Mouse (Mus musculus) stomach, embryonic 16.5 days (tissue): ENCODE measurements around the gene Ginm1. TPM values are rescaled to one million over a fixed set of nuclear protein-coding genes. Genes with fewer than 3 reads are reported as not detected.

ENCODE experiments used
- ATAC-seq: fragments of 200-750 bp; cut with Nextera tagmentation; 2 replicates; pipeline ENCODE4 v1.8.0; 2017; ENCODE audit warnings: moderate number of reproducible peaks, moderate TSS enrichment; ENCODE audit not compliant: insufficient read depth, low FRiP score
- H3K27ac ChIP-seq: fragments of 300-500 bp; sonication (generic); 2 replicates; pipeline ENCODE4 v1.5.1; 2014; ENCODE audit warnings: low read length
- H3K27me3 ChIP-seq: fragments of 300-500 bp; sonication (generic); 2 replicates; pipeline ENCODE4 v1.6.1; 2014; ENCODE audit warnings: low read length, control low read depth, mixed read lengths; ENCODE audit not compliant: control insufficient read depth, insufficient read depth
- H3K36me3 ChIP-seq: fragments of 300-500 bp; sonication (generic); 2 replicates; pipeline ENCODE4 v1.6.1; 2014; ENCODE audit warnings: low read length; ENCODE audit not compliant: control insufficient read depth, insufficient read depth
- H3K4me1 ChIP-seq: fragments of 300-500 bp; sonication (generic); 2 replicates; pipeline ENCODE4 v1.6.1; 2014; ENCODE audit warnings: low read length, control low read depth, mixed read lengths; ENCODE audit not compliant: control insufficient read depth, insufficient read depth
- H3K4me2 ChIP-seq: fragments of 300-500 bp; sonication (generic); 2 replicates; pipeline ENCODE4 v1.6.1; 2014; ENCODE audit warnings: low read depth, low read length, mixed read lengths
- H3K4me3 ChIP-seq: fragments of 300-500 bp; sonication (generic); replicated peaks from 2 replicates; pipeline ENCODE4 v1.5.1; 2014; ENCODE audit warnings: mild to moderate bottlenecking, low read length
- H3K9ac ChIP-seq: fragments of 300-500 bp; sonication (generic); 2 replicates; pipeline ENCODE4 v1.6.1; 2014; ENCODE audit warnings: low read length
- H3K9me3 ChIP-seq: fragments of 300-500 bp; sonication (generic); replicated peaks from 2 replicates; pipeline ENCODE4 v1.6.1; 2016; ENCODE audit warnings: low read length, control low read depth; ENCODE audit not compliant: control insufficient read depth
- whole genome bisulfite sequencing: fragments of 180-500 bp; shearing (Covaris S2); extraction: QIAGEN DNeasy Blood & Tissue Kit; methylation state at CpG from one replicate; pipeline ENCODE4 v1.1.7; 2014; 5-methylcytosine and 5-hydroxymethylcytosine counted together
- polyA plus RNA-seq: library from polyadenylated mRNA; unstranded; fragments of >200 nt; fragmentation: Nextera tagmentation; extraction: Ambion mirVana; gene quantifications from 2 replicates; pipeline ENCODE4 v1.2.1, GENCODE M21; 2015

The Ginm1 gene
- polyA plus RNA-seq = 81.7 and 90.5 TPM in 2 replicates

- peak within 1 kb of the TSS; percentile 98 for H3K4me3 ChIP-seq
- peak within 1 kb of the TSS; percentile 84 for H3K4me2 ChIP-seq
- 1% methylated on average over 52 of the region's 52 CpGs for WGBS
- peak within 1 kb of the TSS; percentile 95 for H3K9ac ChIP-seq
- no peaks in the 10 kb centered on the region for H3K9me3 ChIP-seq
- H3K27me3 ChIP-seq = no peaks in the 10 kb centered on the region
- peak within 1 kb of the TSS; percentile 75 for H3K27ac ChIP-seq
- ATAC-seq = peak; percentile 94
- 0 out of 2 replicates have a peak, but pooled peaks cover 17% of the 10 kb centered on the region for H3K36me3 ChIP-seq
- H3K4me1 ChIP-seq = peaks cover 13% of the 10 kb centered on the region
Measured at GRCm38 (mm10) chr10:7792751-7793385, at the start of gene Ginm1, which contains the start of gene Ppil4. Gene Ginm1 (minus strand): TSS chr10:7792824. Gene Ppil4 (plus strand): TSS chr10:7792891.

DNA sequence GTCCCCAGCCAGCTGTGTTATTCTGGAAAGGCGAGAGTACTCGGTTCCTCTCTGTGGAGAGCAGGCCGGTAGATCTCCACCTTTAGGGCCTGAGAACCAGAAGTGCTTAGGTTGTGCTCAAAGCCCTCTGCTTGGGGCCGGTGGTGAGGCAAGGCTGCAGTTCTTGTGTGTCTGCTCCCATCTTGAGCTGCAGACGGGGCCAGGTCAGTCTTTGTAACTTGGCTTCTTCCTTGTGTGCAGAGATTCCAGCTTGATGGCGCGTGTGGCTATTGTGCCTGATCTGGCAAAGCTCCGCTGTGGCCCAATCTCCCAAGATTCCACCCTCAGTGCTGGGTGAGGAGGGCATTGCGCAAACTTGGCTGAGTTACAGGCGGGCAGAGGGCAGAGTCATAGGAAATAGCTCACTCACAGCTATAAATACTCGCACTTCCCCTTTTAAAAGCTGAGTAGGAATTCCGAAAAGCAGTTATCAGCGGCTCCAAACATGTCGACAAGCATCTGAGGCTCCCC is 49.0 kb upstream of the Ginm1 start:
- ATAC-seq = no peak; the same call in 1 of the 2 replicates
- H3K4me3 ChIP-seq = no peak overlapping the region
- no peaks in the 10 kb centered on the region for H3K9me3 ChIP-seq
- 0 out of 2 replicates have a peak overlapping the region, but pooled peaks have one; percentile 11 for H3K4me2 ChIP-seq
- no peaks in the 10 kb centered on the region for H3K36me3 ChIP-seq
- no peak overlapping the region for H3K9ac ChIP-seq
- no peaks in the 10 kb centered on the region for H3K4me1 ChIP-seq
- peak overlapping the region; percentile 25 for H3K27ac ChIP-seq
- no peaks in the 10 kb centered on the region for H3K27me3 ChIP-seq
- WGBS = 54% methylated on average over 14 of the region's 14 CpGs

- H3K4me2 ChIP-seq = no peak overlapping the region
- no peak for ATAC-seq
- H3K36me3 ChIP-seq = no peaks in the 10 kb centered on the region
- H3K9ac ChIP-seq = no peak overlapping the region
- H3K9me3 ChIP-seq = no peaks in the 10 kb centered on the region
- no peaks in the 10 kb centered on the region for H3K4me1 ChIP-seq
- no peak overlapping the region for H3K4me3 ChIP-seq
- no peaks in the 10 kb centered on the region for H3K27me3 ChIP-seq
- 65% methylated on average over 3 of the region's 3 CpGs for WGBS
- no peak overlapping the region for H3K27ac ChIP-seq
Measured at GRCm38 (mm10) chr10:7840785-7841184, 48.2 kb upstream of the Ginm1 start.

DNA sequence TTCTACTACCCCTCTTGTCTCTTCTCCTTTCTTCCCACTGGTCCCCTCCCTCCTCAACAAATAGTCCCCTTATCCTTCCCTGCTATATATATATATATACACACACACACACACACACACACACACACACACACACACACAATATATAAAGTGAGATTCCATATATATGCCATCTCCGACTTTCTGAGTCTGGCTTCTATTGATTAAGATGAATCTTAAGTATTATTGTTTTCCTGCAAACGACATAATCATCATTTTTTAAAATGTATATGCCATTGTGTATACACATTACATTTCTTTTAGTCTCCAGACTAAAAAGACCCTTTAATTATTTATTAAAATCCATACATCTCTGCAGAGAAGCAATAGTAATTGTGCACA is 47.7 kb upstream of the Ginm1 start:
- 73% methylated on average over 2 of the region's 2 CpGs for WGBS

GRCm38 (mm10) chr10:7839551-7840352 is 47.1 kb upstream of the Ginm1 start:
- no peak for ATAC-seq
- no peak overlapping the region for H3K27ac ChIP-seq
- WGBS = 85% methylated on average over 22 of the region's 22 CpGs
- H3K9ac ChIP-seq = no peak overlapping the region
- H3K4me1 ChIP-seq = no peaks in the 10 kb centered on the region
- H3K9me3 ChIP-seq = no peaks in the 10 kb centered on the region
- H3K4me2 ChIP-seq = no peak overlapping the region
- no peak overlapping the region for H3K4me3 ChIP-seq
- H3K27me3 ChIP-seq = no peaks in the 10 kb centered on the region
- H3K36me3 ChIP-seq = no peaks in the 10 kb centered on the region

More for the DNA sequence above, 47.7 kb upstream of the Ginm1 start:
- Histone ChIP-seq H3K4me1 (no peaks in the 10 kb centered on the region), H3K4me3 (no peak overlapping the region), H3K36me3 (no peaks in the 10 kb centered on the region), H3K27ac (no peak overlapping the region), H3K27me3 (no peaks in the 10 kb centered on the region), H3K9ac (no peak overlapping the region), H3K9me3 (no peaks in the 10 kb centered on the region), H3K4me2 (no peak overlapping the region)
- no peak for ATAC-seq

DNA sequence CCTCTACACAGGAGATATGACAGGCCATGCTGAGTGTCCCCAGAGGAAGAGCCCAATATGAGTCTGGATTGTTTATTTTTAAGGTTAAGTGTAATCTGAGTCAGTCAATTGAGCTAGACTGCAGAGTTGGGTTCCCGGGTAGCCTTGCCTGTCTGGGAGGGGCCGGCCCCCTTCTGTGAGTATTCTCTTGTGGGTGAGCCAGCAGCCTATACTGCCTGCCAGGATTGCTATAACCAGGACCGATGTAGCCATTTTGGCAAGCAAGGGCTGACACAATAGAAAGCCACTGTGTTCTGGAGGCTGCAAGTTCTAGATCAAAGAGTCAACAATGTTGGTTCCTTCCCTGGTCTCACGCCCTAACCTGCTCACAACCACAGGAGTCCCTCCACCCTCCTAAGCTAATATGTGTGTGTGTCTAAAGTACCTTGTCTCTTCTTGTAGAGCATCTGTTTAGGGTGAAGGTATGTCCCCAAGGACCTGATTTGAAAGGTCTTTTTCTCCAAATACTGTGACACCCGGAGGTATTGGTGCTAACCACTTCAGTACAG is 46.3 kb upstream of the Ginm1 start:
- Histone ChIP-seq H3K4me2 (no peak overlapping the region), H3K4me1 (no peaks in the 10 kb centered on the region), H3K27ac (no peak overlapping the region), H3K27me3 (no peaks in the 10 kb centered on the region), H3K9me3 (no peaks in the 10 kb centered on the region), H3K9ac (no peak overlapping the region), H3K36me3 (no peaks in the 10 kb centered on the region), H3K4me3 (no peak overlapping the region)
- ATAC-seq = no peak
- WGBS = 74% methylated on average over 5 of the region's 5 CpGs

DNA sequence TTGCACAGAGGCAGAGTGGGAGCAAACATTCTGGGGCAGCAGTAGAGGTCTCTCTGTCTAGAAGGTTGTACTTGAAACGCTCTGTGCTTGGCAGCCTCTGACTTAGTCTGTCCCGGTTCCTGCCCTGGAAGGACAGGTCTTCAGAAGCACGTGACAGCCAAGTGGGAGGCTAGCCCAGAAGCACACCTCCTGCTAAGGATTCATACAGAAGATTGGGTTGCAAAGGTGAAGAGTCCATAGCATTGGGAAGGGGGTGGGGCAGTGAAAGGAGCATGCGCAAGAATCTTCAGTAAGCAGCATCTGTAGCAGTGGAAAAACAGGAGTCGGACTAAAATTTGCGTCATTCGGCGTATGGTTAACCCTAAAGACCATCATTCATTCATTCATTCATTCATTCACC is 45.4 kb upstream of the Ginm1 start:
- WGBS = 86% methylated on average over 8 of the region's 8 CpGs
- H3K9ac ChIP-seq = no peak overlapping the region
- H3K27ac ChIP-seq = no peak overlapping the region
- no peak for ATAC-seq
- no peaks in the 10 kb centered on the region for H3K4me1 ChIP-seq
- no peak overlapping the region for H3K4me2 ChIP-seq
- no peaks in the 10 kb centered on the region for H3K9me3 ChIP-seq
- H3K27me3 ChIP-seq = no peaks in the 10 kb centered on the region
- no peaks in the 10 kb centered on the region for H3K36me3 ChIP-seq
- H3K4me3 ChIP-seq = no peak overlapping the region

- H3K4me3 ChIP-seq = no peak overlapping the region
- no peak for ATAC-seq
- 92% methylated on average over 8 of the region's 8 CpGs for WGBS
- no peak overlapping the region for H3K27ac ChIP-seq
- H3K27me3 ChIP-seq = no peaks in the 10 kb centered on the region
- H3K36me3 ChIP-seq = no peaks in the 10 kb centered on the region
- H3K4me2 ChIP-seq = no peak overlapping the region
- no peaks in the 10 kb centered on the region for H3K9me3 ChIP-seq
- H3K4me1 ChIP-seq = no peaks in the 10 kb centered on the region; the same call in 1 of the 2 replicates
- no peak overlapping the region for H3K9ac ChIP-seq
Measured at GRCm38 (mm10) chr10:7837446-7837845, 44.8 kb upstream of the Ginm1 start.

GRCm38 (mm10) chr10:7836902-7837301 is 44.3 kb upstream of the Ginm1 start:
- Histone ChIP-seq H3K36me3 (no peaks in the 10 kb centered on the region), H3K4me3 (no peak overlapping the region), H3K27ac (no peak overlapping the region), H3K9ac (no peak overlapping the region), H3K4me1 (peaks cover 1% of the 10 kb centered on the region; the same call in 1 of the 2 replicates), H3K9me3 (no peaks in the 10 kb centered on the region), H3K4me2 (no peak overlapping the region), H3K27me3 (no peaks in the 10 kb centered on the region)
- ATAC-seq = no peak
- WGBS = 67% methylated on average over 2 of the region's 2 CpGs
